Mouse (Mus musculus) kidney, postnatal 0 days (tissue): ENCODE measurements around the gene Ppp1r37. TPM values are rescaled to one million over a fixed set of nuclear protein-coding genes. Genes with fewer than 3 reads are reported as not detected.
"Not testable (repeated sequence)": the region's sequence is repeated elsewhere in the genome, so short reads cannot be mapped to it uniquely, and the experiment has no call there.

Source experiments
- ATAC-seq: fragments of 200-750 bp; cut with Nextera tagmentation; replicated peaks from 2 replicates; pipeline ENCODE4 v1.8.0; 2017; ENCODE audit warnings: low read depth, moderate number of reproducible peaks, moderate TSS enrichment, moderate library complexity; ENCODE audit not compliant: low FRiP score
- DNase-seq: peaks from one replicate; pipeline ENCODE4 v3.0.0-alpha.2; 2016; ENCODE audit warnings: low spot score
- H3K27ac ChIP-seq: fragments of 300-500 bp; sonication (generic); 2 replicates; pipeline ENCODE4 v1.5.1; 2014; ENCODE audit warnings: mild to moderate bottlenecking
- H3K27me3 ChIP-seq: fragments of 300-500 bp; sonication (generic); 2 replicates; pipeline ENCODE4 v1.6.1; 2014; ENCODE audit warnings: low read length, mixed read lengths; ENCODE audit not compliant: insufficient read depth
- H3K36me3 ChIP-seq: fragments of 300-500 bp; sonication (generic); 2 replicates; pipeline ENCODE4 v1.6.1; 2014; ENCODE audit warnings: low read length, mixed read lengths; ENCODE audit not compliant: insufficient read depth
- H3K4me1 ChIP-seq: fragments of 300-500 bp; sonication (generic); replicated peaks from 2 replicates; pipeline ENCODE4 v1.6.1; 2014; ENCODE audit warnings: antibody characterized with exemption, low read length, mixed read lengths; ENCODE audit not compliant: insufficient read depth
- H3K4me2 ChIP-seq: fragments of 300-500 bp; sonication (generic); 2 replicates; pipeline ENCODE4 v1.6.1; 2014; ENCODE audit warnings: mild to moderate bottlenecking, low read length, moderate library complexity, mixed read lengths
- H3K4me3 ChIP-seq: fragments of 300-500 bp; sonication (generic); replicated peaks from 2 replicates; pipeline ENCODE4 v1.5.1; 2014; ENCODE audit warnings: low read depth, low read length
- H3K9ac ChIP-seq: fragments of 300-500 bp; sonication (generic); 2 replicates; pipeline ENCODE4 v1.6.1; 2014; ENCODE audit warnings: low read depth, low read length
- H3K9me3 ChIP-seq: fragments of 300-500 bp; sonication (generic); replicated peaks from 2 replicates; pipeline ENCODE4 v1.6.1; 2016; ENCODE audit warnings: low read length, inconsistent platforms, mixed read lengths
- CTCF ChIP-seq: IDR thresholded peaks from 2 replicates; pipeline ENCODE4 v1.5.1; 2016; ENCODE audit warnings: antibody characterized with exemption, low read depth, mild to moderate bottlenecking, moderate library complexity
- WGBS: fragments of 180-500 bp; shearing (Covaris S2); extraction: QIAGEN DNeasy Blood & Tissue Kit; methylation state at CpG from one replicate; pipeline ENCODE4 v1.1.7; 2014; 5-methylcytosine and 5-hydroxymethylcytosine counted together
- polyA plus RNA-seq: library from polyadenylated mRNA; unstranded; fragments of >200 nt; fragmentation: Nextera tagmentation; extraction: Ambion mirVana; gene quantifications from 2 replicates; pipeline ENCODE4 v1.2.1, GENCODE M21; 2015

The Ppp1r37 gene
- 15.3 and 17.1 TPM in 2 replicates for polyA plus RNA-seq

DNA sequence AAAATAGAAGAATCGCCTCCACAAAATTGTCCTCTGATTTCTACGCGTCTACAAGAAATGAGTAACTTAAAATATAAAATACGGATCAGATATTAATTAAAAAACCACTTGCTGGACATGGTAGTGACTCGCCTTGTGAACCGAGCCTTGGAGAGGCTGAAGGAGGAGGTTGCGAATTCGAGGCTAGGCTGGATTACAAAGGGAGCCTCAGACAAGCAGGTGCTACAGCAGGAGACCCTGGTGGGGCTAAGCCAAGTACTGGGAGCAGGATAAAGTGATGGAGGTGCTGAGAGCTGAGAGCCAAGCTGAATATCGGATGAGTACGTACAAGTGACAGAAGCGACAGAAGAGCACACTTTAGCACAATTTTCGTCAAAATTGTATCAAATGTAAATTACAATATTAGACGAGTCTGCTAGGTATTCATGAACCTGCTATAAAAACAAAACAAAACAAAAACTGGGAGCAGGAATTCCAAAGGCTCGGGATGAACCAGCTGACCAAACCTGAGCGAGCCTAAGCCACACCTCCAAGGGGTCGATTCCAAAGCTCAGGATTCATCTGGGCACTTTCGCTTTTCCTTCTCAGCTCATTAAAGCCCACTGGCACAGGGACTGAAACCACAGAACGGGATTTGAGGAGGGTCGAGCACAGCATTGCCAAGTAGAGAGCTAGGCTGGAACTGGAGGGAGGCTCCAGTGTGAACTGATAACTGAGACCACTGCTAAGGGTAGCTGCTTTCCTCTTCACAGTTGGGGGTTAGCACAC, at the start of gene Ppp1r37:
Gene Ppp1r37, minus strand, starts transcription at position 434 of the 768 bp plus-strand sequence.
- Histone ChIP-seq H3K9ac (peak within 1 kb of the TSS; percentile 94), H3K27me3 (no peaks in the 10 kb centered on the region), H3K4me3 (peak within 1 kb of the TSS; percentile 80), H3K36me3 (0 out of 2 replicates have a peak, but pooled peaks cover 19% of the 10 kb centered on the region), H3K9me3 (no peaks in the 10 kb centered on the region), H3K4me1 (peaks cover 25% of the 10 kb centered on the region), H3K27ac (peak within 1 kb of the TSS; percentile 94), H3K4me2 (peak within 1 kb of the TSS; percentile 65)
- ATAC-seq (no peak), DNase-seq (peak; percentile 80)
- TF ChIP-seq CTCF, result no peak
- WGBS, result 2% methylated on average over 19 of the region's 19 CpGs

DNA sequence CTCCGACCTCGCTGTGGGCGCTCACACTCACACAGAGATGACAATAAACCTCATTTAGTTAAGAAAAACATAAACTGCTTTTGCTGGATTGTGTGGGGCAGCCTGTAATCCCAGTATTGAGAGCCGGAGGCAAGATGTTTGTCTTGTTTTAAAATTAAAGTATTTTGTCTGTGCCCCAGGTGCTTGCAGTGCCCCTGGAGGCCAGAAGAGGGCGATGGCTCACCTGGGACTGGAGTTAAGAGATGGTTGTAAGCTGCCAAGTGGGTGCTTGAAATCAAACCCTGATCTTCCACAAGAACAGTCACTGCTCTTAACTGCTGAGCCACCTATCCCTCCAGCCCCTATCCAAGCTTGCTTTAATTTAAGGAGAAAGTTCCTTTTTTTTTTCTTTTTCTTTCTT, 48.1 kb upstream of the Ppp1r37 start:
- H3K27me3 ChIP-seq, result no peaks in the 10 kb centered on the region
- no peaks in the 10 kb centered on the region for H3K9me3 ChIP-seq
- no peaks in the 10 kb centered on the region for H3K4me1 ChIP-seq
- H3K9ac ChIP-seq, result no peak overlapping the region
- DNase-seq (no peak), ATAC-seq (no peak)
- H3K4me2 ChIP-seq, result no peak overlapping the region
- H3K27ac ChIP-seq, result no peak overlapping the region
- H3K4me3 ChIP-seq, result no peak overlapping the region
- TF ChIP-seq CTCF, result peak; percentile 32; the same call in 1 of the 2 replicates
- H3K36me3 ChIP-seq, result 0 out of 2 replicates have a peak, but pooled peaks cover 3% of the 10 kb centered on the region
- 79% methylated on average over 5 of the region's 5 CpGs for WGBS

DNA sequence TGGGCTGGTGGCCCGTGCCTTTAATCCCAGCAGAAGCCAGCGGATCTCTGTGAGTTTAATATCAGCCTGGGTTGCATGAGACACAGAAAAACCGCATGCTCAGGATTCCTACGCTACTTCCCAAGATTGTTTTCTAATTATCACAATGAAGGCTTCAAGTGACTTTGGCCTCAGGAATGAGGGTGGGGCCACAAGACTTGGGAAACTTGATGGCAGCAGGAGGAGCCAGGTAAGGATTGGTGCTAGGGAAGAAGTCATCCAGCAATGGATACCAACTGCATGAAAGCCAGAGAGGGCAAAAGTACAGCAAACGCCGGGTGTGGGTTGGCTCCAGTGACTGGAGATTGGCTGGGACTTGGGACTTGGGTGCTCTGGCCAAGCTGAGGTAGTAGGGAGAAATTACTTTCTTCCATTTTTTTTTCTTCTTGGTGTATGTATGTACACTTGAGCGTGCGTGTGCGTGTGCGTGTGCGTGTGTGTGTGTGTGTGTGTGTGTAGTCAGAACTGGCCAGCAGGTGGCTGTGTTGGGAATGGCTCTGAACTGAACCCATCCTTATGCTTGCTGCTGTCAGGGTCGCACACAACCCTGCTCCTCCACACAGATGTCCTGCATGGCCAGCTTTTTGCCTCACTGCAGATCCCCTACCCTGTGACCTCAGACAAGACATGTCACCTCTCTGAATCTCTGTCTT, 46.9 kb upstream of the Ppp1r37 start:
- Histone ChIP-seq H3K4me1 (no peaks in the 10 kb centered on the region), H3K4me2 (no peak overlapping the region), H3K36me3 (0 out of 2 replicates have a peak, but pooled peaks cover 3% of the 10 kb centered on the region), H3K9ac (no peak overlapping the region), H3K27ac (no peak overlapping the region), H3K4me3 (no peak overlapping the region), H3K9me3 (no peaks in the 10 kb centered on the region), H3K27me3 (no peaks in the 10 kb centered on the region)
- TF ChIP-seq CTCF, result no peak
- DNase-seq (no peak), ATAC-seq (no peak)
- WGBS, result 86% methylated on average over 12 of the region's 12 CpGs

DNA sequence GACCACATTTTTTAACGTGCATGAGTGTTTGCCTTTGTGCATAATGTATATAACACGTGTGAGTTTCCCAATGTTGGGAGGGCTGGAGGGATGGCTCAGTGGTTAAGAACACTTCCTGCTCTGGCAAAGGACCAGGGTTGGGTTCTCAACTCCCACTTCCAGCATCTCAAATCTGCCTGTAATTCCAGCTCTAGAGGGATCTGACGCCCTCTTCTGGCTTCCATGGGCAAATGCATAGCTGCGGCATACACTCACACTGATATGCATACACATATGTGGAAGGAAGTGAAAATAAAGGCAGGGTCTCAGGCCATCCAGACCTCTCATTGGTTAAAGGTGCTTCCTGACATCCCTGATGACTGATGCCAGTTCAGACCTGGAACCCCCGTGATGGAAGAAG, 44.4 kb upstream of the Ppp1r37 start:
- Histone ChIP-seq H3K27me3 (no peaks in the 10 kb centered on the region), H3K4me3 (no peak overlapping the region), H3K4me2 (no peak overlapping the region), H3K9ac (no peak overlapping the region), H3K4me1 (no peaks in the 10 kb centered on the region; the same call in 1 of the 2 replicates), H3K9me3 (no peaks in the 10 kb centered on the region), H3K36me3 (0 out of 2 replicates have a peak, but pooled peaks cover 9% of the 10 kb centered on the region), H3K27ac (no peak overlapping the region)
- no peak for ATAC-seq
- WGBS, result 76% methylated on average over 5 of the region's 5 CpGs
- DNase-seq, result no peak
- TF ChIP-seq CTCF, result 0 out of 2 replicates have a peak, but pooled peaks have one; percentile 15

DNA sequence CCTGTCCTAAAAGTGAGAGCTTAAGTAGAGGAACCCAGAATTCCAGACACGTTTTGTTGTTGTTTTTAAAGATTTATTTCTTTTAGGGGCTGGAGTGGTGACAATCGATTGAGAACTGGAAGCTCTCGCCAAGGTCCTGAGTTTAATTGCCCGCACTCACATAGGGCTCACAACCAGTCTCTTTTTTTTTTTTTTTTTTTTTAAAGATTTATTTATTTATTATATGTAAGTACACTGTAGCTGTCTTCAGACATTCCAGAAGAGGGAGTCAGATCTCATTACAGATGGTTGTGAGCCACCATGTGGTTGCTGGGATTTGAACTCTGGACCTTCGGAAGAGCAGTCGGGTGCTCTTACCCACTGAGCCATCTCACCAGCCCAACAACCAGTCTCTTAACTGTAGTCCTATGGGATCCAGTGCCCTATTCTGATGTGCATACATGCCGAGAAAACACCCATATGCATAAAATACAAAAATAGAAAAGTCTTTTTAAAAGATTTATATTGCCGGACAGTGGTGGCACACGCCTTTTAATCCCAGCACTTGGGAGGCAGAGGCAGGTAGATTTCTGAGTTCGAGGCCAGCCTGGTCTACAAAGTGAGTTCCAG, 41.8 kb upstream of the Ppp1r37 start:
- H3K27ac ChIP-seq, H3K36me3 ChIP-seq, H3K9ac ChIP-seq, ATAC-seq, DNase-seq, H3K9me3 ChIP-seq, H3K27me3 ChIP-seq, H3K4me1 ChIP-seq: not testable (repeated sequence)
- Histone ChIP-seq H3K4me2 (peak overlapping the region; percentile 90; the same call in 1 of the 2 replicates), H3K4me3 (peak overlapping the region; percentile 97)
- 55% methylated on average over 10 of the region's 10 CpGs for WGBS

DNA sequence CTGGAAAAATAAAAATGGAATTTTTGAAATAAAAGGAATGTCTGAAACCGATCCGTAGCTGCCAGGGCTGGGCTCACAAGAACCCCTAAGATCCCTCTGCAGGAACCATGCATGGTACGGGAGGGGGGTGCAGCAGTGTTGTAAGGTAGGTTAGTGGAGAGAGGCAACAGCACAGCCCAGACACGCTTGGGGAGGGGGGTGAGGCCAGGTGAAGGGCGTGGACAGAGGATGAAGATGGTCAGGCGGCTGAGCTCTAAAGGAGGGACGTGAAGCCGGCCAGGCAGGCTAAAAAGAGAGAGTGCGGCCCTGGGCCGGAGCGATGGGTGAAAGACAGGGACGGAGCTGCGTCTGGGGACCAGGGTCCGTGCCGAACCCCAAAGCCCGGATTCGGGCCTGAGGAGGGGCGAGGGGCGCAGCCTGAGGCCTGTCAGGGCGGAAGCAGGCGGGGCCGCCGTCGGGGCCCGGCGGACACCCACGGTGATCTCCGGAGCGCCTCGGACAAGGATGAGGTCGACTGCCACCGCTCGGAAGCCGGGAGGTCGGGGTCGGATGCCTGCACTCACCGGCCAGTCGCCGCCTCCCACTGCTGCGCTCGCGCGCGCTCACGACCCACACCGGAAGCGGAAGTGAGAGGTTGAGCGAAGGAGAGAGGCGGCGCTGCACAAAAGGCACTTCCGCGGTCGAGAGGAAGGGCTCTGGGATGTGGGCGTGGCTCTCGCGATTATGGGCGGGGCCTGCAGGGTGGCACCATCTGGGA, 41.2 kb upstream of the Ppp1r37 start, which contains the start of gene Clasrp:
Gene Clasrp, minus strand, starts transcription at position 638 of the 757 bp plus-strand sequence.
- under 1% methylated on average over 57 of the region's 57 CpGs for WGBS
- peak; percentile 36; the same call in 1 of the 2 replicates for TF ChIP-seq CTCF
- H3K9me3 ChIP-seq, result no peaks in the 10 kb centered on the region
- H3K27me3 ChIP-seq, result no peaks in the 10 kb centered on the region
- peak within 1 kb of the TSS; percentile 97 for H3K4me3 ChIP-seq
- ATAC-seq (peak; percentile 92), DNase-seq (peak; percentile 98)
- H3K4me2 ChIP-seq, result peak within 1 kb of the TSS; percentile 90
- H3K27ac ChIP-seq, result peak within 1 kb of the TSS; percentile 82
- peaks cover 9% of the 10 kb centered on the region for H3K36me3 ChIP-seq
- no peaks in the 10 kb centered on the region; the same call in 1 of the 2 replicates for H3K4me1 ChIP-seq
- peak within 1 kb of the TSS; percentile 96 for H3K9ac ChIP-seq
